Mouse (Mus musculus): ENCODE data around the gene Sv2c.

The Sv2c gene

GRCm38 (mm10) chr13:95944621-95945020 is 187.8 kb downstream of the Sv2c start:
- DNase-seq (ENCODE audit: low spot score in 2 of 2): no peak

GRCm38 (mm10) chr13:95943919-95944318 is 188.5 kb downstream of the Sv2c start:
- no peak for DNase-seq (ENCODE audit: low spot score in 2 of 2)

- no peak for DNase-seq (ENCODE audit: low spot score in 2 of 2)
These were observed 189.8 kb downstream of the Sv2c start for GRCm38 (mm10) chr13:95942587-95942986.

GRCm38 (mm10) chr13:95941861-95942260 is 190.5 kb downstream of the Sv2c start:
- no peak for DNase-seq (ENCODE audit: low spot score in 2 of 2)

- DNase-seq (ENCODE audit: low spot score in 2 of 2): no peak
These were observed 191.6 kb downstream of the Sv2c start for GRCm38 (mm10) chr13:95940811-95941210.

- DNase-seq (ENCODE audit: low spot score in 2 of 2): no peak
These were observed 208.2 kb downstream of the Sv2c start for GRCm38 (mm10) chr13:95924201-95924621.

GRCm38 (mm10) chr13:95922626-95923025 is 209.8 kb downstream of the Sv2c start:
- DNase-seq (ENCODE audit: low spot score in 2 of 2): no peak

- no peak for DNase-seq (ENCODE audit: low spot score in 2 of 2)
These were observed 213.6 kb downstream of the Sv2c start for GRCm38 (mm10) chr13:95918624-95919284.

GRCm38 (mm10) chr13:95913046-95913406 is 219.4 kb downstream of the Sv2c start:
- no peak for DNase-seq (ENCODE audit: low spot score in 2 of 2)

- no peak for DNase-seq (ENCODE audit: low spot score in 2 of 2)
These were observed 220.0 kb downstream of the Sv2c start for GRCm38 (mm10) chr13:95912157-95913045.

GRCm38 (mm10) chr13:95910270-95910669 is 222.1 kb downstream of the Sv2c start:
- no peak for DNase-seq (ENCODE audit: low spot score in 2 of 2)

- DNase-seq (ENCODE audit: low spot score in 2 of 2): no peak
These were observed 223.1 kb downstream of the Sv2c start for GRCm38 (mm10) chr13:95909244-95909643.
